Mouse (Mus musculus): ENCODE measurements around the gene Fstl3.
"Not testable (repeated sequence)": the region's sequence is repeated elsewhere in the genome, so short reads cannot be mapped to it uniquely, and the experiment has no call there.

The Fstl3 gene

DNA sequence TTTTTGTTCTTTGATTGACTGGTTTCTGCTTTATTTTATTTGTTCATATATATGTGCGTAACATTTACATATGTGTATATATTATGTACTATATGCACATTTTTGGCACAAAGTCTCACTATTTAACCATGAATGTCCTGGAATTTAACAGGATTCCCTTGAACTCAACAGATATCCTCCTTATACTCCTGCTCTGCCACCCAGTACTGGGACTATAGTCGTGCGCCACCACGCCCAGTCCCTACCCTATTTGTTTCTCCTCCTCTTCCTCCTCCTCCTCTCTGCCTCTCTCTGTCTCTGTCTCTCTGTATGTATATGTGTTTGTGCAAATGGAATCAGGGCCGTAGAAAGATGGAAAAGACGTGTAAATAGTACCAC is 30.3 kb upstream of the Fstl3 start:
- Histone ChIP-seq H3K36me3 (ENCODE audit: control insufficient read depth, insufficient read depth, low read length, poor library complexity, severe bottlenecking) (0 out of 2 replicates have a peak, but pooled peaks cover 2% of the 10 kb centered on the region), H3K27me3 (ENCODE audit: control insufficient read depth, insufficient read depth, low read length, poor library complexity, severe bottlenecking) (no peaks in the 10 kb centered on the region)
- DNase-seq (ENCODE audit: low read depth, low spot score), result no peak

- DNase-seq (ENCODE audit: low read depth, low spot score), result no peak
- no peaks in the 10 kb centered on the region for H3K27me3 ChIP-seq (ENCODE audit: control insufficient read depth, insufficient read depth, low read length, poor library complexity, severe bottlenecking)
- no peaks in the 10 kb centered on the region for H3K36me3 ChIP-seq (ENCODE audit: control insufficient read depth, insufficient read depth, low read length, poor library complexity, severe bottlenecking)
These were observed 28.6 kb upstream of the Fstl3 start for GRCm38 (mm10) chr10:79748496-79748895.

- no peak for DNase-seq (ENCODE audit: low read depth, low spot score)
- Histone ChIP-seq H3K36me3 (ENCODE audit: control insufficient read depth, insufficient read depth, low read length, poor library complexity, severe bottlenecking) (no peaks in the 10 kb centered on the region; the same call in none of the 2 replicates), H3K27me3 (ENCODE audit: control insufficient read depth, insufficient read depth, low read length, poor library complexity, severe bottlenecking) (no peaks in the 10 kb centered on the region)
These were observed 22.1 kb upstream of the Fstl3 start, which contains the start of gene Fgf22 for GRCm38 (mm10) chr10:79754856-79755516. Gene Fgf22, plus strand, starts transcription at chr10:79755076.

- no peaks in the 10 kb centered on the region for H3K27me3 ChIP-seq (ENCODE audit: control insufficient read depth, insufficient read depth, low read length, poor library complexity, severe bottlenecking)
- no peak for DNase-seq (ENCODE audit: low read depth, low spot score)
- peaks cover 2% of the 10 kb centered on the region for H3K36me3 ChIP-seq (ENCODE audit: control insufficient read depth, insufficient read depth, low read length, poor library complexity, severe bottlenecking)
These were observed 21.2 kb upstream of the Fstl3 start for GRCm38 (mm10) chr10:79755854-79756253.

DNA sequence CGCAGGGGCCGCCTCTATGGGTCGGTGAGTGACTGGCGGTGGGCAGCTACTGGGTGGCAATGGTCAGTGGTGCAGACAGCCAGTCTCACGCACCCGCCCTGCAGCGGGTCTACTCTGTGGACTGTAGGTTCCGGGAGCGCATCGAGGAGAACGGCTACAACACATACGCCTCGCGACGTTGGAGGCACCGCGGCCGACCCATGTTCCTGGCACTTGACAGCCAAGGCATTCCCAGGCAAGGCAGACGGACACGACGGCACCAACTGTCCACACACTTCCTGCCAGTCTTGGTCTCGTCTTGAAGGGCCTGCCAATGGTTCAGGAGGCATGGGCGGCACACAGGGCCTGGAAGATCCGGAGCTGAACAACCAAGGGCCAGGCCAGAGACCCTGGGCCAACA is 20.4 kb upstream of the Fstl3 start:
- DNase-seq (ENCODE audit: low read depth, low spot score), result no peak
- H3K27me3 ChIP-seq (ENCODE audit: control insufficient read depth, insufficient read depth, low read length, poor library complexity, severe bottlenecking), result no peaks in the 10 kb centered on the region
- H3K36me3 ChIP-seq (ENCODE audit: control insufficient read depth, insufficient read depth, low read length, poor library complexity, severe bottlenecking), result peaks cover 8% of the 10 kb centered on the region

DNA sequence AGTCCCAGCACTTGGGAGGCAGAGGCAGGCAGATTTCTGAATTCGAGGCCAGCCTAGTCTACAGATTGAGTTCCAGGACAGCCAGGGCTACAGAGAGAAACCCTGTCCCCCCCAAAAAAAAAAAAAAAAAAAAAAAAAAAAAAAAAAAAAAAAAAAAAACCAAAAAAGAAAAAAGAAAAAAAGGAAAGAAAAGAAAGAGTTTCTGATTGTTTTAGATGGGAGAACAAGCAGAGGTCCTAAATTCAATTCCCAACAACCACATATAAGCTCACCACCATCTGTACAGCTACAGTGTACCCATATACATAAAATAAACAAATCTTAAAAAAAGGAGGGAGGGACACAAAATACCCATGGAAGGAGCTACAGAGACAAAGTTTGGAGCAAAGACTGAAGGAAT is 17.4 kb upstream of the Fstl3 start:
- not testable (repeated sequence) for DNase-seq (ENCODE audit: low read depth, low spot score); H3K36me3 ChIP-seq (ENCODE audit: control insufficient read depth, insufficient read depth, low read length, poor library complexity, severe bottlenecking); H3K27me3 ChIP-seq (ENCODE audit: control insufficient read depth, insufficient read depth, low read length, poor library complexity, severe bottlenecking)

DNA sequence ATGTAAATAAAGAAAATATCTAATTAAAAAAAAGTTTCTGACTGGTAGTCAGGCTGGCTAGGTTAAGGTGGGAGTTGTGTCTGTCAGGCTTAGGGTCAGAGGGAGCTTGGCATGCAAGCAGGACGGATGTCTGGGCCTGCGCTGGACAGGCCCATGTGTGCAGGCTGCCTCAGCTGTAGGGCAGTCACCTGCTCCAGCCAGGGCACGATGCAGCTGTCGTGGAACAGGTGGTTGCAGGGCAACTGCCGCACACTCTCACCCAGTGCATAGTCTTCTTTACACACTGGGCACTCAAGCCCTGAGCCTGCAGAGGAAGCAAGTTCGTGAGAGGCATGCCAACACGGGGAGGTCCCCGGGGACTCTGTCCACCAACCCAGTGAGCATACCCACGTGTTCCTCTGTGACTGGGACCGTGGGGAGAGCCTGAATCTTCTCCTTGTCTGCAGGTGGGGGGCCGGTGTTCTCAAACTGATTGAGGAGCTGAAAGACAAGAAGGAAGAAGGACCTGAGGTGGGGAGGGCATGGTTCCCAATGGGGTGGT is 16.4 kb upstream of the Fstl3 start:
- peaks cover 8% of the 10 kb centered on the region for H3K36me3 ChIP-seq (ENCODE audit: control insufficient read depth, insufficient read depth, low read length, poor library complexity, severe bottlenecking)
- H3K27me3 ChIP-seq (ENCODE audit: control insufficient read depth, insufficient read depth, low read length, poor library complexity, severe bottlenecking), result no peaks in the 10 kb centered on the region
- DNase-seq (ENCODE audit: low read depth, low spot score), result no peak

DNA sequence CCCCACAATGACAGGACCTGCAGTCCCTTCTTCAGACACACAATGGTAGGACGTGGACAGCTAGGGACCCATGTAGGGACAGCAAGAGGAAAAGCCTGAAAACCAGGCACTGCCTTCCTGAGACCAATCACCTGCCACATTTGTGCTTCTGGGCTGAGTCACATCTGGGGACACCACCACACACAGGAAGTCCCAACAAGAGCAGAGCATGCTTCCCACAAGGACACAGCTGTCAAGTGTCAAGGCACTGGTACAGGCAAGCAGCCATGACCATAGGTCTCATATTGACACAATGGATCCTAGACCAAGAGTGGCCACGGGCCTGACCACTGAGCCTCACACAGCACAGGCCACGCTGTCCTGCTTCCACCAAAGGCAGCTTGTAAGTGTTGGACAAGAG is 14.2 kb upstream of the Fstl3 start:
- Histone ChIP-seq H3K36me3 (ENCODE audit: control insufficient read depth, insufficient read depth, low read length, poor library complexity, severe bottlenecking) (peaks cover 8% of the 10 kb centered on the region), H3K27me3 (ENCODE audit: control insufficient read depth, insufficient read depth, low read length, poor library complexity, severe bottlenecking) (no peaks in the 10 kb centered on the region)
- DNase-seq (ENCODE audit: low read depth, low spot score), result no peak

- Histone ChIP-seq H3K27me3 (ENCODE audit: control insufficient read depth, insufficient read depth, low read length, poor library complexity, severe bottlenecking) (no peaks in the 10 kb centered on the region), H3K36me3 (ENCODE audit: control insufficient read depth, insufficient read depth, low read length, poor library complexity, severe bottlenecking) (peaks cover 8% of the 10 kb centered on the region)
- DNase-seq (ENCODE audit: low read depth, low spot score), result no peak
These were observed 12.8 kb upstream of the Fstl3 start for GRCm38 (mm10) chr10:79764234-79764633.

DNA sequence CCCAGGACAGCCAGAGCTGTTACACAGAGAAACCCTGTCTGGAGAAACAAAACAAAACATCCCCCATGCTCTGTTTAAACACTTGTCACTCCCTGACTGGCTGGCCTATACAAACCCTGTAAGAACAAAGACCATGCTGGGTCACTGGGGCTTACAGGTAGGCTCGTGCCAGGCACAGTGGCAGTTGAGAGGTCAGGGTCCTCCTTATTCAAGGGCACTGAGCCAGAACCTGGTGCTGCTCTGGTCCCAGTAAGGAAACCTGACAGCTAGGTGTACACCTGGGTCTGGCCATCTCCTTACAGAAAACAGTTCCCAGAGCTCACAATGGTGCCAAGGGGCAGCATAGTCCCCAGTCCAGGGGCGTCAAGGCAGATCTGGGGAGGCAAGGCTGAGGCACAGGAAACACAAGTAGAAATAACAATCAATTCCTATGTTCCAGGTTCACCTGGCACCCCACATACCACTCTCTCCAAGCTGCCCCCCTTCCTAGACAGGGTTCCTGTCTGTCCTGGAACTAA is 11.8 kb upstream of the Fstl3 start:
- no peak for DNase-seq (ENCODE audit: low read depth, low spot score)

GRCm38 (mm10) chr10:79766001-79766507 is 11.0 kb upstream of the Fstl3 start:
- no peak for DNase-seq (ENCODE audit: low read depth, low spot score)
- Histone ChIP-seq H3K27me3 (ENCODE audit: control insufficient read depth, insufficient read depth, low read length, poor library complexity, severe bottlenecking) (no peaks in the 10 kb centered on the region), H3K36me3 (ENCODE audit: control insufficient read depth, insufficient read depth, low read length, poor library complexity, severe bottlenecking) (peaks cover 5% of the 10 kb centered on the region)

More for the DNA sequence above, 11.8 kb upstream of the Fstl3 start:
- H3K36me3 ChIP-seq (ENCODE audit: control insufficient read depth, insufficient read depth, low read length, poor library complexity, severe bottlenecking), result peaks cover 8% of the 10 kb centered on the region
- no peaks in the 10 kb centered on the region for H3K27me3 ChIP-seq (ENCODE audit: control insufficient read depth, insufficient read depth, low read length, poor library complexity, severe bottlenecking)

DNA sequence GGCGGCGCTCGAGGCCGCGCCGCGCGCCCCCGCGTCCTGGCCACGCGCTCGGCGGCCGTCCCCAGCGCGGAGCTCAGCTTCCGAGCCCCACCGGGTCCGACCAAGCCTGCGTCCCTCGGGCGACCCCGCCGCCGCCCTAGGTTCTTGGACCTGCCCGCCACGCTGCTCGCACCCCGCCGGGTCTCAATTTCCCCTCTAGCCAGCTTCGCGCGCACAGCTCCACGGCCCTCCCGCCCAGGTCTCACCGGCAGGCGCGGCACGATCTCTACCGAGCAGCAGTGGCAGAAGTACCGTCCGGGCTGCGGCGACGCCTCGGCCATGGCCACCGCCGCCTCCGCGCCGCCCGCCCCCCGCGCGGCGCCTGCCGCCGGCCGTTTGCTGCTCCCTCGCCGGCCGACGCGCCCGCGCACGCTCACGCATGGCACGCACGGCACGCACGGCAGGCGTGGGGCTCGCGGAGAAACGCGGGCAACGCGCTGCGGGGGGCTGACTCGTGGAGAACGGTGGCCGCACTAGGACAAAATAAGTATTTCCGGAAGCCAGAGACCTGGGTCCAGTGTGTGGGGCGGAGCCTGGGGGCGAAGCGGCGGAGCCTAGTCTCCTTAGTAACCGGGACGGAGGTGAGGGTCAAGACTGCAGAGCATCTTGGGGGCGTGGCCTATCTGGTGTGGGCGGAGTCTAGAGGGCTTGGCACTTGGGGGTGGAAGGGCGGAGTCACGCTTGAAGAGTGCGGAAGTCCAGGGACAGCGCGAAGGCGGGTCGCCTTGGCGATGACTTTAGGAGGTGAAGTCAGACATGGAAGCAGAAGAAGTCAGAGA is 10.4 kb upstream of the Fstl3 start, which contains the start of gene Rnf126:
Gene Rnf126, minus strand, starts transcription at position 445 of the 818 bp plus-strand sequence.
- DNase-seq (ENCODE audit: low read depth, low spot score), result peak; percentile 100
- Histone ChIP-seq H3K36me3 (ENCODE audit: control insufficient read depth, insufficient read depth, low read length, poor library complexity, severe bottlenecking) (no peaks in the 10 kb centered on the region), H3K27me3 (ENCODE audit: control insufficient read depth, insufficient read depth, low read length, poor library complexity, severe bottlenecking) (no peaks in the 10 kb centered on the region)

GRCm38 (mm10) chr10:79767372-79768244 is 9.5 kb upstream of the Fstl3 start:
- DNase-seq (ENCODE audit: low read depth, low spot score), result peak; percentile 67

DNA sequence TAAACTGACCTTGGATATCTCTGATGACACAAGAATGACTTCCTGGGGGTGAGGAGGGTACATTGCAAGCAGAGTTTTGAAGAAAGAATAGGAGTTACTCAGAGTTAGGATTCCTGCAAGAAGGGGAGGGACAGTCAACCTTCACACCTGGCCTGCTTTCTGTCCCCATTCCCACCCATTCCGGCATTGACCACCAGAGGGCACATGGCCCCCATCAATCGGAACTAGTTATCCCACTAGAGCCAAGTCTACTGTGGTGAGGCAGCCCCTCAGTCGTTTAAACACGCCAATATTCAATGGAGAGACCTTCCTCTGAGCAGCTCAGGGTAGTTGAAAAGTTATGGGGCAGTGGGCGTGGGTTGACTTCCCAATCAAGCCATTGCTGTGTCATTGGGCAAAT is 8.7 kb upstream of the Fstl3 start:
- no peaks in the 10 kb centered on the region for H3K36me3 ChIP-seq (ENCODE audit: control insufficient read depth, insufficient read depth, low read length, poor library complexity, severe bottlenecking)
- peak; percentile 82 for DNase-seq (ENCODE audit: low read depth, low spot score)

More at GRCm38 (mm10) chr10:79767372-79768244, 9.5 kb upstream of the Fstl3 start:
- Histone ChIP-seq H3K36me3 (ENCODE audit: control insufficient read depth, insufficient read depth, low read length, poor library complexity, severe bottlenecking) (no peaks in the 10 kb centered on the region), H3K27me3 (ENCODE audit: control insufficient read depth, insufficient read depth, low read length, poor library complexity, severe bottlenecking) (no peaks in the 10 kb centered on the region)

More for the DNA sequence above, 8.7 kb upstream of the Fstl3 start:
- H3K27me3 ChIP-seq (ENCODE audit: control insufficient read depth, insufficient read depth, low read length, poor library complexity, severe bottlenecking), result no peaks in the 10 kb centered on the region

Measured in splenic B cell, adult 2 months (primary cell).